Mouse (Mus musculus) kidney, postnatal 25 days (tissue): ENCODE measurements around the gene Ccdc73.
"Not testable (repeated sequence)": the region's sequence is repeated elsewhere in the genome, so short reads cannot be mapped to it uniquely, and the experiment has no call there.

Experiments used
- DNase-seq, 2 experiments: peaks; one replicate each; pipeline ENCODE4 v3.0.0; 2021; ENCODE audit warnings: mixed read lengths in 2 of 2

Ccdc73 gene

DNA sequence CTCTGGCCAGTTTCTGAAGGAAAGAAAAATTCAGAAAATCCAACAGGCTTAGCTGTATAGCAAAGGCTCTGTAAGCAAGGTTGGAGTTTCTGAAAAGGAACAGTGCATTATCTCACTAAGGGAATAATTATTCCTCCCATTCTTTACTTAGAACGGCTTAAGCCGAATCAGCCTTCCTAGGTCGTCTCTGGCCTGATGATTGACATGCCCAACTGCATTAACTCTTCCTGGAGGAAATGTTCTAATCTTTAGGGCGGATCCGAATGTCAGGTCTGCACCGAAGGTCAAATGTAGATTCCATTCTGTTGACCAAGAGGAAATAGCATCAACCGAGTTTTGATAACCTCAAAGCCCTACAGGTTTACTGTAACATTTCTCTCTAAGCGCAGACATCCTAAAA is 11.2 kb downstream of the Ccdc73 start:
- no peak for DNase-seq

- no peak for DNase-seq
Observed at GRCm38 (mm10) chr2:104886109-104886508, 18.5 kb downstream of the Ccdc73 start.

DNA sequence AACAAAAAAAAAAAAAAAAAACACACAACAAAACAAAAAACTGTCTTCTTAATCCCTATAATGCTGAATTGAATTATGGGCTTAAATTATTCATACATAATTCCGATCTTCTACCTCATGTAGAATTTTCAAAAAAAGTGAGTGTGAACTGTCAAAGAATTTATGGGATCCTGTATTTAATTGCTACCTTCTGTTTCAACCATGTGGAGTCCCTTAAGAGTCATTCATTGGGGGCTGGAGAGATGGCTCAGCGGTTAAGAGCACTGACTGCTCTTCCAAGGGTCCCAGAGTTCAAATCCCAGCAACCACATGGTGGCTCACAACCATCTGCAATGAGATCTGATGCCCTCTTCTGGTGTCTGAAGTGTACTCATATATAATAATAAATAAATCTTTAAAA is 19.7 kb downstream of the Ccdc73 start:
- not testable (repeated sequence) for DNase-seq

GRCm38 (mm10) chr2:104887882-104888566 is 20.4 kb downstream of the Ccdc73 start:
- DNase-seq, result peak; percentile 83 to 89

DNA sequence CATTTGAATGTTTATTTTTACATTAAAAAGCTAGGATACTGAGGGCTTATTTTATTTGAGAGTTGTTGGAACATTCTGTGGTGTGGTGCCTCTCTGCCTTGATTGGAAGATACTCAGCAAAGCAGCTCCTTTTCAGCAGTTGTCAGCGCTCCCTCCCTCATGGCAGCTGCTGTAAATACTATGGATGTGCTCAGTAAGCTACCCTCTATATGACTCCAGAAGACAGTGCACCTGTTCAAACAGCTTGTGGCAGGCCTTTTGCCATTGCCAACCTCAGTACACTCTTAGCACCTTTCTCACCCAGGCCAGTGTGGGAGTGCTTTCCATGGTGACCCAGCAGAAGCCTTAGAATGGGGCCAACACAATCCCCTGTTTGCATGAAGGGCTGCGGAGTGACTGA is 32.4 kb downstream of the Ccdc73 start:
- DNase-seq, result no peak

GRCm38 (mm10) chr2:104915709-104916108 is 48.1 kb downstream of the Ccdc73 start:
- peak in 1 of 2 experiments; percentile 21 for DNase-seq

- no peak for DNase-seq
Observed at GRCm38 (mm10) chr2:104964492-104964891, 96.9 kb downstream of the Ccdc73 start.

- DNase-seq, result no peak
Observed at GRCm38 (mm10) chr2:104981712-104982111, 114.1 kb downstream of the Ccdc73 start.

DNA sequence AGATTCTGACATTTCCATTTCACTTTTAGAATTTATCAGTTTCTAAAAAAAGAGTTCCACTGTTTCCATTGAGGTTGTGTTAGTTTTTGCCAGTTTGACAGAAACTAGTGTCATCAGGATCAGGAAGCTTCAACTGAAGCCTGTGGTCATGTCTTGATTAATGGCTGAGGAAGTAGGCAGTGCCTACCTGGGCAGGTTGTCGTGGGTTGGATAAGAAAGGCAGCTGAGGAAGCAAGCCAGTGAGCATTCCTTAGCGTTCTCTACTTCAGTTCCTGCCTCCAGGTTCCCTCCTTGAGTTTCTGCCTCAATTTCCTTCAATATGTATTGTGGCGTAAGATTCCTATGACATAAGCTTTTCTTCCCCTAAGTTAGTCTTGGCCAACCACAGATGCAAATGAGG is 118.2 kb downstream of the Ccdc73 start:
- DNase-seq, result no peak

- no peak for DNase-seq
Observed at GRCm38 (mm10) chr2:104988974-104989373, 121.4 kb downstream of the Ccdc73 start.

GRCm38 (mm10) chr2:104994436-104994835 is 126.8 kb downstream of the Ccdc73 start:
- DNase-seq, result no peak

GRCm38 (mm10) chr2:104996201-104996600 is 128.6 kb downstream of the Ccdc73 start:
- no peak for DNase-seq

DNA sequence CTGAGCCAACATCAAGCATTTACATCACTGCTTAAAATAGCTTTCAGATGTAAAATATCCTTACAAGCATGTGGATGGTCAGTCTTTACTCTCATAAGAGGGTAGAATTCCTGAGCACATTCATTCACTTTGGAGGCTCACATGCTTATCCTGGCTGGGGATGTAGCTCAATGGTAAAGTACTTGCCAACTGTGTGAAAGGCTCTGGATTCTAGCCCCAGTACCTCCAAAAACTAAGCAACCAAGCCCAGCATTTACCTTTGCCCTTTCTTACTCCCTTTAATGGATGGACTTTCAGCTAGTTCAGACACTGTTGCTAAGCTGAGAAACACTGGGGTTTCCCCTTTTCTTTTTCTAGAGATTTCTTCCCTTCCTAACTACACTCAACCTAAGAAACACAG is 139.6 kb downstream of the Ccdc73 start:
- DNase-seq, result no peak

DNA sequence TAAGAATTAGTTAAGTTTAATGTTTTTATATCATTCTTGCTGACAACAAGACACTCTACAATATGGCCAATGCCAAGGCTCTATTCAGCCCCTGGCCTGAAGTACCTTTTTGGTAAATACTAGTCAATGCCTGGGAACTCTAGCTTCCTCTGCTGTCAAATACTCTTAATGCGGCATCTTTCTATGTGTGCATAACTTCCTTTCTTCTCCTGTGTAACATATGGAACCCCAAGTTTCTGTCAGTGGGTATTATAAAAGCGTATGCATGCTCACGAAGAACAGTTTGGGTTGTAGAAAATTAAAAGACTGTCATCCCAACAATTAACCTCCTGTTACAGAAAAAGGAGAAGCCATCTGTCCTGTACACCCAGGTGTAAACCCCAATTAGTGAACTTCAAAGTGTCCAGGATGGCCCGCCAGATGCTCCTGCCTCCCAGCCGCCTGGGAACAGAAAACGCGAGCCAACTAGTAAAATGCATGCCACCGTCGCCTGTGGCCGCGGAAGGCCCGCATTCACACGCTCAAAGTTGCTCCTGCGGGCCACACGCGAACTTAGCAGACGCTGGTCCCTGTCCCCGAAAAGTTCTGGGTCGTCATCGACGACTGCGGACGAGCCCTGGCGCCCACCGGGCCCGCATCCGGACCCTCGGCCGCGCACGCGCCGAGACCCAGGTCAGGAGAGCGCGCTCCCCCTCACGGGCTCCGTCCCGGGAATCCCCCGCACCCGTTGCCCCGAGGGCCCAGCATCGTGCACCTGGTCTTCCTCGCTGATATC is 148.8 kb downstream of the Ccdc73 start:
- DNase-seq, result peak in 1 of 2 experiments; percentile 21

- peak; percentile 97 for DNase-seq
Observed at GRCm38 (mm10) chr2:105016967-105017287, 149.3 kb downstream of the Ccdc73 start, which contains the start of gene Eif3m. TSS of gene Eif3m (minus strand) at chr2:105017080.

- DNase-seq, result no peak
Observed at GRCm38 (mm10) chr2:105017802-105018201, 150.2 kb downstream of the Ccdc73 start.

DNA sequence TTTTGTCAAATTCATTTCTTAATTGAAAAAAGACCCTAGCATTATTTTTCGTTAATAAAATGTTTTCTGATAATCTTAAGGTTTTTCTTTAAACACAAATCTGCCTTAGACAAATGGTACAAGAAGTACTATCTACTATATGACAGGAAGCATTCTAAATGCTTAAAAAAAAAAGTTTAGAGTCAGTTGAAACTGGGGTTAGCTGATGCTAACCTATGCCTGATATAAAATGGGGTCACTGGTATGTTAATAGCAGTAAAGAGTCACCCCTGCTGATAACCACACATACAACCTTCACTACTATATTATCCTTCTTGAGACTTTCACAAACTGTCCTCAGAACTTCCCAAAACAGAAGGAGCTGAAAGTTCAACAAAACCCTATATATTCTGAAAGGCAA is 151.9 kb downstream of the Ccdc73 start:
- no peak for DNase-seq

DNA sequence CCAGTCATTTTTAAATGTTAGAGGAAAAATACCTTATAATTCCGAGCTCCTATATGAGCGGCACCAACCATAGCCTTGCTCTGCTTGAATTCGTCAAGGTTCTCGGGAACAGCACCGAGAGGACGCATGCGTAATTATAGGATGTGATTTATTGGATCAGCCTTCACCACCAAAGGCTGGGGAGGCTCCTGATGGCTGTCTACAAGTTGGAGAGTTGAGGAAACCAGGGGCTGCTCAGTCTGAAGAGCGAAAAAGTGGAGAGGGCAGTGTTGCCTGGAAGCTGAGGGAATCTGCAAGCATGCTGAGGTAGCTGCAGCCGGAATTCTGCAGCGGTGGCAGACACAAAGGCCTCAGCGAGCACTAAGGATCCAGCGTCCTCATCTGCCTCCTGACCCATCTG is 153.7 kb downstream of the Ccdc73 start:
- DNase-seq, result no peak

GRCm38 (mm10) chr2:105021836-105022235 is 154.2 kb downstream of the Ccdc73 start:
- DNase-seq, result no peak

DNA sequence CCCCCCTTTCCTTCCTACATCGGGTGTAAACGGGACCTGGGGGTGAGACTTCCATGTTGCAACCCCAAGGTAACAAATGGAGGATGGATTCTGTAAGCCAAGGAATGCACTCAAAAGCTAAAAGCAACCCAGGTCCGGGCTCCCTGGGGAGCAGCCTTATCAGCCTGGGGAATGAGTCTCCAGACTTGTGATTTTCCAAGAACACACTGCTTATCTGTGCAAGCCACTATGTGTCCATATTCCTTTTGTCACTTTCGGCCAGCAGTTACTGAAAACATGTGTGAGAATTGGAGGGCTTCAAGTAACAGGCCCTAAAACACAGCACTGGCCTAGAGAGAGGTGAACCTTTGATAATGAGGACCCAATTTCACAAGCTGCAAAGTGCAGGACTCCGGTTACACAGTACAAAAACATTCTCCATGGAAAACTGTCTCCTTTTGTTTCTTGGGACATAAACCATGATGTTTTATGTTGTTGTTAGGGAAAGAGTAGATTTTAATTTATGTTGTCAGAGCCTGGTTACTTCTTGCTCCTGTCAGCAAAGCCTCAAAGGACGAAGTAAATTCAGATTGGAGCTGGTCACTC is 155.5 kb downstream of the Ccdc73 start:
- no peak for DNase-seq

DNA sequence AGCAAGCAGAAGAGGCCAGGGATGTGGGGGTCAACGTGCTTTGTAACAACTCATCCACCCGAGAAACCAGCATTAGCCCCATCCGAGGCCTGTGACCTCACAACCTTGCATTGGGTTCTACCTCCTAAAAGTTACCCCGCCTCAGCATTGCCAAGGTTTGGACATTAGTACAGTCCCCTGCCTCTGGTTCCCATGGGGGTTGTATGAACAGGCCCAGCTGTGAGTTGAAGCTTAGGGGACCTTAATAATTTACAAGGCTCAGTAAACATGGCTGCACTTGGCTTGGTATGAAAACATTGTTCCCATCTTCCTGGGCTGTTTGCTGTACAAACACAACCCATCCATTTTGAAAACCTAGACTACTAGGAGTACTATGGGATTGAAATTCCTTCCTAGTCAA is 156.2 kb downstream of the Ccdc73 start:
- no peak for DNase-seq

DNA sequence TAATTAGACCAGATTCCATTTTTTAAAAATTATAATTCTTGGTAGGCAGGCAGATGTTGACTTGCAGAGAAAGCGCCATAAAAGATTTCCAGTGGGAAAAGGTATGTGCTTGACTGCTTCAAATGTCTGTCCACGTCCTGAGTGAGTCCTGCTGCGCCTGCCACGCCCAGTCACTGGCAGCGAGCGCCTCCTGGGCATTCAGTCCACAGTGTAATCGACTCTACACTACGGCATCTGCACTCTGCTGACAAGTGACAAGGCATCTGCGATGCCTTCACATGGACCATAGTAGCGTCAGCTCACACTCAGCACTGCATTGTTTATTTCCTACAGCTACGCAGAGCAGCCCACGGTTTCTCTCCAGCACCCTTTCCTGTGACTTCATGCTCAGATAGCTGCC is 158.0 kb downstream of the Ccdc73 start:
- DNase-seq, result not testable (repeated sequence)

DNA sequence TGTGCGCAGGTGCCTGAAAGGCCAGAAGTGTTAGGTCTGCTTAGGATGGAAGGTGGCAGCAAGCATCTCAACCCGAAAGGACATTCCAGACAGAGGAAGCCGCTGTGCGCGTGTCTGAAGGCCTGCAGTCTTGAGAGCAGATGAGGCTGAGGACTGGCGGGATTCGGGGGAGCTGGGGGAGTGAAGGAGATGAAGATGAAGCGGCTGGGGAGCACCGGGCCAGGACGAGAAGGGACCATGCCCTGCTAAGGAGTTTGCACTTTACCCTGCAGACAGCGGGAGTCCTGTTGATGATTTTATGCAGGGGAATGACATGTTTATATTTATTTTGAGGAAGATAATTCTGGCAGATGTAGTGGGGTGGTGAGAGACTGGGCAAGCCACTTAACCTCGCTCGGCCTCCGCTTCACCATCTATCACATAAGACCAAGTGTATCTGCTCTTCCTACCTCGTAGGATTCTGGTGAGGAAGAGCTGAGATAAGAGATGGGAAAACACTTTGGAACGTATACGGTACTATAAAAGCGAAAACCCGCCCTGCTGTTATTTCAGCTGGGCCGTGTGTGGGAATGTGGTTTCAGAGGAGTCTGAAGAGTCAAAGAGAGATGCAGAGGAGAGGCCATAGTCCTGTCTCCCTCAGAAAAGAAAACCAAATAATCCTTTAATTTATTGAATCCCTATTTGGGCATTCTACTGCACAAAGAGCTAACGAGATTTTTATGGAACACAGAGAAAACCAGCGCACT is 159.5 kb downstream of the Ccdc73 start:
- DNase-seq, result no peak
